Mouse (Mus musculus): ENCODE data around the gene Pax4. TPM values are rescaled to one million over a fixed set of nuclear protein-coding genes. Genes with fewer than 3 reads are reported as not detected.

Pax4 gene
- polyA plus RNA-seq (2015; fragmentation: Nextera tagmentation; extraction: Ambion mirVana) = 0.29 TPM in 1 of 2 replicates, not detected in the other

GRCm38 (mm10) chr6:28449253-28449652 is at the start of gene Pax4:
TSS of gene Pax4 (minus strand) at chr6:28449353.
- Histone ChIP-seq H3K4me2 (ENCODE audit: low read length) (no peak within 1 kb of the TSS), H3K36me3 (ENCODE audit: control insufficient read depth, insufficient read depth, low read length) (no peaks in the 10 kb centered on the region), H3K4me1 (ENCODE audit: control insufficient read depth, insufficient read depth, low read depth, low read length) (no peaks in the 10 kb centered on the region), H3K27me3 (replicated peaks; ENCODE audit: control insufficient read depth, insufficient read depth, low read length) (peaks cover 22% of the 10 kb centered on the region), H3K27ac (ENCODE audit: low read depth, low read length) (no peak within 1 kb of the TSS), H3K9me3 (ENCODE audit: control insufficient read depth, low read length) (no peaks in the 10 kb centered on the region), H3K4me3 (ENCODE audit: low read length) (no peak within 1 kb of the TSS), H3K9ac (ENCODE audit: low read depth, low read length) (no peak within 1 kb of the TSS)
- no peak for ATAC-seq
- WGBS = 90% methylated on average over 2 of the region's 2 CpGs

GRCm38 (mm10) chr6:28497837-28498236 is 48.7 kb upstream of the Pax4 start:
- no peak for ATAC-seq
- no peaks in the 10 kb centered on the region for H3K27me3 ChIP-seq (replicated peaks; ENCODE audit: control insufficient read depth, insufficient read depth, low read length)
- H3K27ac ChIP-seq (ENCODE audit: low read depth, low read length) = no peak overlapping the region
- no peak overlapping the region for H3K4me3 ChIP-seq (ENCODE audit: low read length)
- 72% methylated on average over 5 of the region's 5 CpGs for WGBS
- no peaks in the 10 kb centered on the region for H3K36me3 ChIP-seq (ENCODE audit: control insufficient read depth, insufficient read depth, low read length)
- no peaks in the 10 kb centered on the region for H3K4me1 ChIP-seq (ENCODE audit: control insufficient read depth, insufficient read depth, low read depth, low read length)
- no peak overlapping the region for H3K9ac ChIP-seq (ENCODE audit: low read depth, low read length)
- H3K4me2 ChIP-seq (ENCODE audit: low read length) = no peak overlapping the region
- H3K9me3 ChIP-seq (ENCODE audit: control insufficient read depth, low read length) = no peaks in the 10 kb centered on the region; the same call in 1 of the 2 replicates

GRCm38 (mm10) chr6:28491198-28491597 is 42.0 kb upstream of the Pax4 start:
- H3K9me3 ChIP-seq (ENCODE audit: control insufficient read depth, low read length) = no peaks in the 10 kb centered on the region; the same call in 1 of the 2 replicates
- ATAC-seq = 0 out of 2 replicates have a peak, but pooled peaks have one; percentile 37
- H3K27ac ChIP-seq (ENCODE audit: low read depth, low read length) = no peak overlapping the region
- no peaks in the 10 kb centered on the region for H3K36me3 ChIP-seq (ENCODE audit: control insufficient read depth, insufficient read depth, low read length)
- H3K4me2 ChIP-seq (ENCODE audit: low read length) = no peak overlapping the region
- H3K4me3 ChIP-seq (ENCODE audit: low read length) = no peak overlapping the region
- H3K9ac ChIP-seq (ENCODE audit: low read depth, low read length) = no peak overlapping the region
- no peaks in the 10 kb centered on the region for H3K27me3 ChIP-seq (replicated peaks; ENCODE audit: control insufficient read depth, insufficient read depth, low read length)
- no peaks in the 10 kb centered on the region for H3K4me1 ChIP-seq (ENCODE audit: control insufficient read depth, insufficient read depth, low read depth, low read length)

GRCm38 (mm10) chr6:28490612-28491011 is 41.5 kb upstream of the Pax4 start:
- Histone ChIP-seq H3K36me3 (ENCODE audit: control insufficient read depth, insufficient read depth, low read length) (no peaks in the 10 kb centered on the region), H3K27ac (ENCODE audit: low read depth, low read length) (no peak overlapping the region), H3K4me2 (ENCODE audit: low read length) (no peak overlapping the region), H3K4me3 (ENCODE audit: low read length) (no peak overlapping the region), H3K9me3 (ENCODE audit: control insufficient read depth, low read length) (no peaks in the 10 kb centered on the region; the same call in 1 of the 2 replicates), H3K9ac (ENCODE audit: low read depth, low read length) (no peak overlapping the region), H3K4me1 (ENCODE audit: control insufficient read depth, insufficient read depth, low read depth, low read length) (no peaks in the 10 kb centered on the region), H3K27me3 (replicated peaks; ENCODE audit: control insufficient read depth, insufficient read depth, low read length) (no peaks in the 10 kb centered on the region)
- WGBS = 87% methylated on average over 5 of the region's 5 CpGs
- ATAC-seq = no peak

GRCm38 (mm10) chr6:28488204-28488851 is 39.2 kb upstream of the Pax4 start:
- Histone ChIP-seq H3K27ac (ENCODE audit: low read depth, low read length) (no peak overlapping the region), H3K4me2 (ENCODE audit: low read length) (no peak overlapping the region), H3K4me1 (ENCODE audit: control insufficient read depth, insufficient read depth, low read depth, low read length) (no peaks in the 10 kb centered on the region), H3K27me3 (replicated peaks; ENCODE audit: control insufficient read depth, insufficient read depth, low read length) (no peaks in the 10 kb centered on the region), H3K9ac (ENCODE audit: low read depth, low read length) (no peak overlapping the region), H3K4me3 (ENCODE audit: low read length) (no peak overlapping the region), H3K36me3 (ENCODE audit: control insufficient read depth, insufficient read depth, low read length) (no peaks in the 10 kb centered on the region), H3K9me3 (ENCODE audit: control insufficient read depth, low read length) (no peaks in the 10 kb centered on the region; the same call in 1 of the 2 replicates)
- no peak for ATAC-seq
- 81% methylated on average over 1 of the region's 1 CpGs for WGBS

GRCm38 (mm10) chr6:28486905-28487304 is 37.8 kb upstream of the Pax4 start:
- no peaks in the 10 kb centered on the region for H3K27me3 ChIP-seq (replicated peaks; ENCODE audit: control insufficient read depth, insufficient read depth, low read length)
- H3K9ac ChIP-seq (ENCODE audit: low read depth, low read length) = no peak overlapping the region
- H3K27ac ChIP-seq (ENCODE audit: low read depth, low read length) = no peak overlapping the region
- no peak overlapping the region for H3K4me3 ChIP-seq (ENCODE audit: low read length)
- no peak overlapping the region for H3K4me2 ChIP-seq (ENCODE audit: low read length)
- H3K36me3 ChIP-seq (ENCODE audit: control insufficient read depth, insufficient read depth, low read length) = no peaks in the 10 kb centered on the region
- WGBS = 94% methylated on average over 7 of the region's 7 CpGs
- H3K9me3 ChIP-seq (ENCODE audit: control insufficient read depth, low read length) = no peaks in the 10 kb centered on the region
- peaks cover 12% of the 10 kb centered on the region for H3K4me1 ChIP-seq (ENCODE audit: control insufficient read depth, insufficient read depth, low read depth, low read length)
- no peak for ATAC-seq

- Histone ChIP-seq H3K27ac (ENCODE audit: low read depth, low read length) (no peak overlapping the region), H3K4me2 (ENCODE audit: low read length) (no peak overlapping the region), H3K36me3 (ENCODE audit: control insufficient read depth, insufficient read depth, low read length) (no peaks in the 10 kb centered on the region), H3K9me3 (ENCODE audit: control insufficient read depth, low read length) (no peaks in the 10 kb centered on the region), H3K27me3 (replicated peaks; ENCODE audit: control insufficient read depth, insufficient read depth, low read length) (no peaks in the 10 kb centered on the region), H3K4me3 (ENCODE audit: low read length) (no peak overlapping the region), H3K9ac (ENCODE audit: low read depth, low read length) (no peak overlapping the region), H3K4me1 (ENCODE audit: control insufficient read depth, insufficient read depth, low read depth, low read length) (peaks cover 14% of the 10 kb centered on the region)
- WGBS = 82% methylated on average over 2 of the region's 2 CpGs
- ATAC-seq = no peak
These were observed 37.3 kb upstream of the Pax4 start for GRCm38 (mm10) chr6:28486471-28486870.

- Histone ChIP-seq H3K4me3 (ENCODE audit: low read length) (no peak overlapping the region), H3K4me1 (ENCODE audit: control insufficient read depth, insufficient read depth, low read depth, low read length) (peaks cover 17% of the 10 kb centered on the region), H3K27me3 (replicated peaks; ENCODE audit: control insufficient read depth, insufficient read depth, low read length) (no peaks in the 10 kb centered on the region), H3K9me3 (ENCODE audit: control insufficient read depth, low read length) (no peaks in the 10 kb centered on the region), H3K4me2 (ENCODE audit: low read length) (no peak overlapping the region), H3K9ac (ENCODE audit: low read depth, low read length) (no peak overlapping the region), H3K27ac (ENCODE audit: low read depth, low read length) (no peak overlapping the region), H3K36me3 (ENCODE audit: control insufficient read depth, insufficient read depth, low read length) (no peaks in the 10 kb centered on the region)
- WGBS = 88% methylated on average over 2 of the region's 2 CpGs
- no peak for ATAC-seq
These were observed 36.9 kb upstream of the Pax4 start for GRCm38 (mm10) chr6:28486008-28486407.

- Histone ChIP-seq H3K4me1 (ENCODE audit: control insufficient read depth, insufficient read depth, low read depth, low read length) (peaks cover 23% of the 10 kb centered on the region), H3K27ac (ENCODE audit: low read depth, low read length) (no peak overlapping the region), H3K36me3 (ENCODE audit: control insufficient read depth, insufficient read depth, low read length) (no peaks in the 10 kb centered on the region), H3K27me3 (replicated peaks; ENCODE audit: control insufficient read depth, insufficient read depth, low read length) (no peaks in the 10 kb centered on the region), H3K9me3 (ENCODE audit: control insufficient read depth, low read length) (no peaks in the 10 kb centered on the region), H3K4me3 (ENCODE audit: low read length) (no peak overlapping the region), H3K4me2 (ENCODE audit: low read length) (no peak overlapping the region), H3K9ac (ENCODE audit: low read depth, low read length) (no peak overlapping the region)
- no peak for ATAC-seq
- 80% methylated on average over 4 of the region's 4 CpGs for WGBS
These were observed 33.7 kb upstream of the Pax4 start for GRCm38 (mm10) chr6:28482711-28483315.
